Mouse (Mus musculus) adrenal gland, adult (tissue): ENCODE data around the gene Pheta2.

Experiments
- DNase-seq, 2 experiments: peaks; one replicate each; pipeline ENCODE4 v3.0.0; 2022 to 2023; ENCODE audit warnings: low spot score in 1 of 2; ENCODE audit not compliant: inconsistent age in 2 of 2

The Pheta2 gene

DNA sequence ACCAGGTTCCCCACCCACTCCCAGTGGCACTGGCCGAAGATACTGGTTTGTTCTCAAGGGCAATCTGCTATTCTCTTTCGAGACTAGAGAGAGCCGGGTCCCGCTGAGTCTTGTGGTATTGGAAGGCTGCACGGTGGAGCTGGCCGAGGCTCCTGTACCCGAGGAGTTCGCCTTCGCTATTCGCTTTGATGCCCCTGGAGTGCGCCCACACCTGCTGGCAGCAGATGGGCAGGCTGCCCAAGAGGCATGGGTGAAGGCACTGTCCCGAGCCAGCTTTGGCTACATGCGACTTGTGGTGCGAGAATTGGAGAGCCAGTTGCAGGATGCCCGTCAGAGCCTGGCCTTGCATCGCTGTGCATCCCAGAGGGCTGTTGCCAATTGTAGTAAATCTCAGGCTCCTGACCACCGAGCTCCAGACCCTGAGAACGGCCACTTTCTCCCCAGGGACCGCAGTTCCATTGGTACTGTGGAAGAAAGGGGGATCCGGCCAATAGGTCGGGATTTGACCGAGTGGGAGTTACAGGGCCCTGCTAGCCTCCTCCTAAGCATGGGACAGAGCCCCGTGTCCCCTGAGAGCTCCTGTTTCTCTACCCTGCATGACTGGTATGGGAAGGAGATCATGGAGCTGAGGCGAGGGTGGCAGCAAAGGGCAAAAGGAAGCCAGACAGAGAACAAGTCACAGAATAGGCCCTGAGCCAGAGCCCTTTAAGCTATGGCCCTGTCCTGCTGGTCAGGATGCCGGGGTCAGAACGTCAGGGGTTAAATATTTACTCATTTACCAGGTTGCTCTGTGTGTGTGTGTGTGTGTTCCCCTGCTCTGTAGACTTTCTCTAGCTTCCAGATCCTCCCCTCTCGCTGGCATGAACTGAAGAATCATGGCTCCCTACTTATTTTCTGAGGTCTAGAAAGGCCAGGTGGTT lies 4.9 kb downstream of the Pheta2 start:
- peak in 1 of 2 experiments; percentile 37 for DNase-seq

DNA sequence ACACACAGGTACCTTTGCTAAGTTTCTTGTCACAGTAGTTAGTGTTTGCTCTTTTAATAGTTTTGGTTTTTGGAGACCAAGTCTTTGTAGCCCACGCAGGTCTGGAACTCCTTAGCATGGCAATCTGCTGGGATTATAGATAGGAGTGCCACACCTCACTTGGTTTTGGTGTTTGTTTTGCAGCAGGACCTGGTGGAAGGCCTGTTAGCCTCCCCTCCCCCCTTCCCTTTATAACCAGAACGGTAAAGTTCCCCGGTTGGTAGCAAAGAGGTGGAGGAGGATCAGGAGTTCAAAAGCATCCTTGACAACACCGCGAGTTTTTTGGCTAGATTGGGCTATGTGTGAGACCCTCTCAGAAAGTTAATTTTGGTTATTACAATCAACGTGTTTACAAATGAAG lies 6.2 kb downstream of the Pheta2 start:
- peak in 1 of 2 experiments; percentile 38 for DNase-seq

DNA sequence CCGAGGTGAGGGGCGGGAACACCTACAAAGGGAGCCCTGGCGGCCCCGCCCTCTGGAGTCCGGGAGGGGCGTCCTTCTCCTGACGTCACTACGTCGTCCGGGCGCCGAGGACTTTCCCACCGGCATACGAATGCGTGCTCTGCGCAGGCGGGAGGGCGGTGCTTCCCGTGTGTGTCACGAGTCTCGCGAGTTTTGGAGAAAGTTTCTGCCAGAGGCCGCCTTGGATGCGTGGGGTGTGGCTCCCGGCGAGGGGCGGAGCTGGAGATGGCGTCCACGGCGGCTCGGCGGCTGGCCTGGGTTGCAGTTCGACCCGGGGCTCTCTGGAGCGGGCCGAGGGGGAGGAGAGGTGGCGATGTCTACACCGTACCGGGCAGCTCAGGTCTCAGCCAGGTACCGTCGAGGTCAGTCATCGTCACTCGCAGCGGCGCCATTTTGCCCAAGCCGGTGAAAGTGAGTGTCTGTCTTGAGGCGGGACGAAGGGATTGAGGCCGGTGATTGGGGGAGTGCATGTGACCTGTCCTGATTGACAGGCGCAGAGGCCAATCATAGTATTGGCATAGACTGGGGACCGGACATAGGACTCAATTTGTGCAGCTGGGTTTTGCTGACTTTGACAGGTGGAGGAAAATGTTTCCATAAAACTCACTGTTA lies 7.2 kb downstream of the Pheta2 start:
- DNase-seq: peak; percentile 98 to 99

DNA sequence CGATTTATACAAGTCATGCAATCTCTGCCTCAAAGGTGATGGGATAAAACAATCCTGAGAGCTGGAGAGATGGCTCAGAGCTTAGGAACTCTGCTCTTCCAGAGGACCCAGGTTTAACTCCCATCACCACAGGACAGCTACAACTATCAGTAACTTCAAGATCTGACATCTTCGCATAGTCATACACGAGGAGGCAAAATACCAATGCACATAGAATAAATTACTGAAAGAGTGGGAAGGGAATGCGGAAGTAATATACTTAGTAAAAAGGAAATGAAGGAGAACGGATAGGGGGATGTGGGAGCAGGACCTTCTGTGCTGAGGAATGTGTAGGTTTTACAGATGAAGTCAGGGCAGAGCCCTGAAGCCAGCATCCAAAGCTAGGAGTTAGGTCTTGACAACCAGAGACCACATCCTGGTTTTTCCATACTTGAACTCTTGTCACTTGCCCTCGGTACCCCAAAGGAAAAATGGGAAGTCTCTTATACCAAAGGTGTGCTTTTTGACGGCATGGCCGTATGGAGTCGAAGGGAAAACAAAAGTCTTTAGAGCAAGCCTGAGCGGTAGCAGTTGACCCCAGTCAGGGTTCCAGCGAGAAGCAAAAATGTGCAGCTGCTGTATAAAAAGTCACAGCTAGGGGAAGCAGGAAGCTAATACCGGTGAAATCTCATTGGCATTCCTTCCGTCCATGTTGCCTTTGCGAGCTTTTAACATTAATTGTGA lies 8.0 kb downstream of the Pheta2 start:
- peak in 1 of 2 experiments; percentile 66 for DNase-seq

DNA sequence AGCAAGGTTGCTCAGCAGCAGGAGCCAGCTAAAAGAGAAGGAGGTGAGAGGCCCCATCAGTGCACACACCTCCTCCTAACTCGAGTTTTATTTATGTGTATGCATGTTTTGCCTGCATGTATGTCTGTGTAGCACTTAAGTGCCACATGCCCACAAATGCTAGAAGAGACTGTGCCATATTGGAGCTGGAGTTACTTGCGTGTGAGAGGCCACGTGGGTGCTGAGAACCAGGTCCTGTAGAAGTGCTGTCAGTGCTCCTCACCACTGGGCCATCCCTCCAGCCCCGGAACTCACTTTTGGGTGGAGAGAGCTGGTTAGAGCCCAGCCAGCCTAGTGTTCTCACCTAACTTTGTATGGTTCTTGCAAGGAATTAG lies 8.5 kb downstream of the Pheta2 start:
- no peak for DNase-seq

DNA sequence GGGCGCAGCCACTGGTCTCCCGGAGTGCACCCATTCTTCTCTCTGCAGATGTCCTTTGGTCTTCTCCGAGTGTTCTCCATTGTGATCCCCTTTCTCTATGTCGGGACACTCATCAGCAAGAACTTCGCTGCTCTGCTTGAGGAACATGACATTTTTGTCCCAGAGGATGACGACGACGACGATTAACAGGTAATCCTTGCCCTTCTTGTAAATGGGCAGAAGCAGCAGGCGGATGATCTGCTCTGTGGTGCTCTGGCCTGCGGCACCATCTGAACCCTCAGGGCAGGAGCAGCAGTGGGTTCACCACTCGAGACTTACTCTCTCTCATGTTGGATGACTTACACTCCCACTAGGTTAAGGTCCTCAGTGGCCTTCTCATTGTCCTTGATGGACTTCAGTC lies 9.1 kb downstream of the Pheta2 start:
- DNase-seq: peak in 1 of 2 experiments; percentile 51

DNA sequence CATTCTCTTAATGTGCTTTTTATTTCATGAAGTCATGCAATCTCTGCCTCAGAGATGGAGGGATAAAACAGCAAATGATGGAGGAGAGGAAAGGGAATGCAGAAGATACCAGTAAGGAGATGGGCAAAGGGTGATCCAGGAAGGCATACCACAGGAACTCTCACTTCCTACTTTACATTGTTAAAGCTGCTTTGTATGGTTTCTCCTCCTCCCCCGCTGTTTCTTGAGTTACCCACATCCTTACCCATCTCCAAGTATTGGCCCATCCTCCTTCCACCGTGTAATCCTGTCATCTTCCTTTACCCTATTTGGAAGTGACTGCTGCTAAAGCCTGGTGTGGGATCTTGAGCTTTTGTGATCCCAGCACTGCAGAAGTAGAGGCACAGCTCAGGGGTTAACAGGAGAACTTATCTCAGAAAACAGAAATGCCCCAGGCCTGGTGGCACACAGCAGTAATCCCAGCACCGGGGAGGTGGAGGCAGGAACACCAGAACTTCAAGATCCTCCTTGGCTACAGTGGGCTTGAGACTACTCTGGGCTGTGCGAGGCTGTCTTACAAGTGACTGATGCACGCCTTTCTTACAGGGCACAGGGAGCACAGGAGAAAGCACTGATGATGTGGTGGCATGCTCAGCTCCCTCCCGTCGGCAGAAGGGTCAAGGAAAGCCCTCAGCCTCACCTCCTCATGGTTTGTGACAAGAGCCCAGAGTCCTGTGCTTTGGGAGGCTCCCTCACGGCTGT lies 9.7 kb downstream of the Pheta2 start:
- DNase-seq: peak; percentile 9 to 52

DNA sequence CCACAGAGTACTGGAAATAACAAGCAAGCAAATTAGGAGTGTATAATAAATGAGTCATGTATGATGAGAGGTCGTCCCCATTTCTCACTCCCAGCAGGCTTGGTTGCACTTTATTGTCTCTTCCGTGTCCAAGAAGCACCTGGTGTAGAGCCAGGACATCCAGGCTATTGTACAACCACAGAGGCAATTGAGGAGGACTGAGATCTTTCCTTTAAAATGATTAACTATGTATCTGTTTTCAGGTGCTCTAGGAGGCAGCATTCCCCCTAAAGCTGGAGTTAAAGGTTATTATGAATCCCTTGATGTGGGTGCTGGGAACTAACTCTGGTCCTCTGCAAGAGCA lies 10.2 kb downstream of the Pheta2 start:
- DNase-seq: no peak

DNA sequence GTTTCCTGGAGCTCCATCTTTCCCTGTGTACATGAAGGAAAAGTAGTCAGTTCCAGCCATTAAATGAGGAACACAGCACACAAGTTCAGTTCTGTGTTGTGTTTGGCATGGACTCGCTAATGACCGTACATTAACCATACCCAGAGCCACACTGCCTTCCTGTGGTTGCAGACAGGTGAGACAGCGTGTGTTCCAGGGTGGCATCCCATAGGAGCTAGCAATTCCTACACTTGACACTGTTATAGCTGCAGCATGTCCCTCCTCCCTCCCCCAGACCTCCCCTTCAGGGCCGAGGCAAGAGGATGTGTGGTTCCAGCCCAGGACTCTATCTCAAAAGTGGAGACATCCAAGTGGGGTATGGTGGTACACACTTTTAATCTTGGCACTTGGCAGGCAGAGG lies 11.6 kb downstream of the Pheta2 start:
- peak in 1 of 2 experiments; percentile 5 for DNase-seq

DNA sequence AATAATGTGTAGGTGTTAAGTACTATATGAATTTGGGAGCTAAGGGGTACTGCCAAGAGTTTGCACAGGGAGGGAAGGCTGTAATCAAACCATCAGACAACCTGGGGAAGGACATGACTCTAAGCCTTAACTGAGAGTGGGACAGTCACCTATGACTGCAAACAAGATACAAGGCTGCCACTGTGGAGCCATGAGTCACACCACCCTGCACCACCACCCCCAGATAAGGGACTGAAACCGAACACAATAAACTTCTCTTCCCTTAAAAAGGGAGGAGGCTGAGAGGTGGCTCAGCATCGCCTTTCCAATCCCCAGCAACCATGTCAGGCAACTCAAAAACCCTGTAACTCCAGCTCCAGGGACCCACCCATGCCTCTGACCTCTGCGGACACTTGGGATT lies 12.7 kb downstream of the Pheta2 start:
- DNase-seq: peak; percentile 22 to 60

DNA sequence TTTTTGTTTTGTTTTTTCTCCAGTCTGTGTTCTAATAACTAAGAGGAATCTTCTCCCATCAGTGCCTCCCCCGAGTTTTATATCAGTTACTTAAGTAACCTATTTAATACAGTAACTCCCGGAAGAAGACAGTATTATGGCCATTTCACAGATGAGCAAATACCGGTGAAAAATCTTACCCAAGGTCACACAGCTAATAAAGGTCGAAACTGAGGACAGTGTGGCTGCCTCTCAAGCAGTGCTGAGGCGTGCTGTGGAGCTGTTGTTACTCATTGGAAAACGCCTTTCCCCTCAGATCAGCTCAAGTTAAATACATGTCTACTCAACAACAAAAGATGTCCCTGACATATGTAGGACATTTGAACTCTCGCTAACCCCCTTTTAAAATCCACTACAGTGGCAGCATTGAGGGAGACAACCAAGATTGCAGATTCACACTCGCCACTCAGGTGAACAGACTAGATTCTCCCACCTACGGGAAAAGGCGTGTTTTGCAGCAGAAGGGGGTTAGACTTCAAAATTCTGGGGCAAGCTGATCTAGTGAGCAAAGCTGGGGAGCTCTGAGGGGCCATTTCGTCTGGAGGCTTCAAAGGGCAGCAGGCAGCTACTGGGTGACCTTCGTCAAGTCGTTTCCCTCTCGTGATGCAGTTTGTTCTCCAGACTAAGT lies 14.5 kb downstream of the Pheta2 start:
- DNase-seq: peak in 1 of 2 experiments; percentile 85

DNA sequence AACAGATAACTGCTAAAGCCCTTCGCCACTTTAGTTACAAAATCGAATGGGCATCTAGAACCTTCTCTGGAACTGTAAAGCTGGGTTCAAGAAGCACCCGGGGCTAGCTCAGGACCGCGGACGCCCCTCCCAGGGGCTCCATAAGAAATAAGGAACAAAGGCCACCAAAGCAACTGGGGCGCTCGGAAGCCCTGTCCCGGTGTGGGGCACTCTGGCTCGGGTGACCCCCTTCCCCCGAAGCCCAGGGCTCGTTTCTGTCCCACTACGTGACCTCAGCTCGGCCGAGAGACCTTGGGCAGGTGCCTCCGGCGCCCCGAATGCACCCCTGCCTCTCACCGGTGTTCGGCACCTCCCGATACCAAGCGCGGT lies 15.0 kb downstream of the Pheta2 start:
- no peak for DNase-seq

DNA sequence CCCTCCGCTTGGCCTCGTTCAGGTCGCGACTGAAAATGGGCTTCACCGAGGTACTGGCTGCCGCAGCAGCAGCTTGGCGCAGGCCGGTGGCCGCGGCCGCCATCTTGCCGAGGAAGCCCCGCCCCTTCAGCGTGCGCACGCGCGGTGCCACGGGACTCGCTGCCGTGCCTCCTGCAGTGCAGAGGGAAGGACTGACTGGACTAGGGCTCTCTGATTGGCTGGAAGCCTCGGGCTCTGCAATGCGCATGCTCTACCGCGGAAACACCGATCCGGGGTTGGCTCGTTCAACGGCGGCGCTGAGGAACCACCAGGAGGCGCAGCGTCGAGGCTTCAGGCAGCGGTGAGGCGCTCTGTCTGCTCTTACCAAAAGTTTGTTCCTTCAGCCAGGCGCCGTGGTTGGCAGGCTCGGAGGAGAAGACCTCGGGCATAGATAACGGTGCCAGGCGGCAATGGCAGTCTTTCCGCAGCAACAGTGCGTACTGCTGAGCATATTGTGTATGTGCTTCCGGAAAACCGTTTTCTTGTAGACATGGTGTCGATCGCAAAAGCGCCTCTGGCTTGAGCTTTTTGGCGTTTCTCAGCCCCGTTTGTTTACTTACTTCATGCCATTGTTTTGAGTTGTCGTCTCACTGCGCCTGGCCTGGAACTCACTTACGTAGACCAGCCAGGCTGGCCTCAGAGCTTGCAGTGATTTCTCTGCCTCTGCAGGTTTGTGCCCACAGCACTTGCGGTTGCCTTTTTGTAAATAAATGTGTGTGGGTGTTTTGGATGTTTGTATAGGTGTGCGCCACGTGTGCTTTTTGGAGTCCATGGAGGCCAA lies 15.6 kb downstream of the Pheta2 start, which contains the start of gene Ndufa6:
Gene Ndufa6 (minus strand): TSS at position 197 of the 820 bp plus-strand sequence.
- peak; percentile 98 for DNase-seq

DNA sequence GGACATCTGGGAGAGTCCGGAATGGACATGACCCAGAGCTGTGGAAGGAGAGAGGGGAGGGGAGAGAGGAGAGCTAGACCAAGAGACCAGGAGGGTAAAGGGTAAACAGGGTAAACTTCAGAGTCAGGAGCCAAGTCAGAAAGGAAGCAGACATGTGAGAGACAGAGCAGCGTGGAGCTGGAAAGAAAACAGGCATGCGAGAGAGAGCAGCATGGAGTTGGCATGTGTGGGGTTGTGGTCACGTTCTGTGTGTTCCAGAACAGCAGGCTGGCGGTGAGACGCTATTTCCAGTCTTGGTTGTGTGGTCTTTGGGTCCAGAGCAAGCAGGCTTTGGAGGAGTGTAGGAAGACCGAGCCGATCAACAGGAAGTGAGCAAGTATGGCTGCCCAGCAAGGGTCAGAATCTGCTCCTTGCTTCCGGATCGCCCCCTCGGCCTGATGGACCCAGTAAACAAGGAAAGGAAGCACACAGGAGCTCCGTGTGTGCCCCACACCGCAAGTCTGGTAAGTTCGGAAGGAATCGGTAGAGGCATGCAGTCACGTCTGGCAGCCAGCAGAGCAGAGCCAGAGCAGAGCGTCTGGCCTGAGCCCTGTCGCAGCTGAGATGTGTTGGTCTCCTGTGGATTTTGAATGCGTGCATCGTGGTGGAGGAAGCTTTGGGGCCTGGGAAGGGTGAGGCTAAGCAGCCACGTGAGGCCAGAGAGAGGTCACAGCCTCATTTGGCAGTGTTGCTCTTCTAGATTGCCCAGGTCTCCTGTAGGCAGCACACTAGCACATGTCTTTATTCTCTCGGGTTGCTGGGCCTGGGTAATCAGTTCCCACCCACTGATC lies 19.9 kb downstream of the Pheta2 start:
- DNase-seq: no peak

DNA sequence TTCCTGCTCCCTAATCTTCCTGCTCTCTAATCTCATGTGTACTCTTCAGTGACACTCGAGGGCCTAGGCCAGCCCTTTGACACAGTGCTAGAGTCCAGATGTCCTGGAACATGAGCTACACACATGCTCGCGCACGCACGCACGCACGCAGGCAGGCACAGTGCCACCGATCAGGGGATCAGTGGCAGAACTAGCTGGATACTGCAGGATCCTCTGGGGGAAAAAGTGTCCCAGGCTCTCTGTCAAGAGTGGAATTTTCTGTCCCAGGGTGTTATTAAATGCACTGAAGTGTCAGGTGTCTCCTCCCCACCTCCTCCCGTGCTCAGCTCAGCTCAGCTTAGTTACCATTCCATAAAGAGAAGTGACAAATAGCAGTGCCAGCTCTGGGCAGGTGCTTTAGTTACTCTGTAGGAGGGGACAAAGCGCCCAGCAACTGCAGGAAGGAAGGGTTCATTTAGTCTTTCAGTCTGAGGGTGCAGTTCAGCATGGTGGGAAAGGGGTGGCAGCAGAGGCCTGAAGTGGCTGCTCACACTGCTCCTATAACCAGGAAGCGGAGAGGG lies 22.8 kb downstream of the Pheta2 start:
- peak; percentile 15 to 52 for DNase-seq

DNA sequence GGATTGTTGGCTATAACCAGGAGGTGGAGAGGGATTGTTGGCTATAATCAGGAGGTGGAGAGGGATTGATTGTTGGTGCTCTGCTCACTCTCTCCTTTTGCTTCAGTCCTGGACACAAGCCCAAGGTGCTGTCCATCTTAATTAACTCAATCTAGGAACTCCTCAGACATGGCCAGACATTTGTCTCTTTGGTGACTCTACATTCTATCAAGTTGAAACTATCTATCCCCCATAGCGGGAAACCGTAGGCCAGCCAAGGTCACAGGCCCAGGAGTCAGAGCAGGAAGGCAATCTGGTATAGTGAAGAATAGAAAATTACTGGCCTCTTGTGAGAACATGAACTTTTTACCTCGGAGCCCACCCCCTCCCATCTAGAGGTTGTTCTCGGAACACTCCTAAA lies 23.5 kb downstream of the Pheta2 start:
- DNase-seq: peak; percentile 31 to 59

DNA sequence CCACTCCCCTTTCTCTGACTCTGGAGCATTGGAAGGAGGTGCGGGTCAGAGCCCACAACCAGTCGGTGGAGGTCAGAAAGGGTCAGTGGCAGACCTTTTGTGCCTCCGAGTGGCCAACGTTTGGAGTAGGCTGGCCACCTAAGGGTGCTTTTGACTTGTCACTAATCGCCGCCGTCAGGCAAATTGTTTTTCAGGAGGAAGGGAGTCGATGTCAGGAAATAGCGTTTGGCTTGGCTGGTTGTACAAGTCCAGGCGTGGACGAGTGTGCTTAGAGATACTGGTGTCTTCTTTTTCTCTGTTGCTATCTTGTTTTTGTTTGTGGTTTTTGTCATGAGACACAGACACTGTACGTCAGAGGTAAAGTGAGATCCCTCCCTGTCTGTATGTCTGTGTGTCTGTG lies 25.1 kb downstream of the Pheta2 start:
- peak in 1 of 2 experiments; percentile 14 for DNase-seq

DNA sequence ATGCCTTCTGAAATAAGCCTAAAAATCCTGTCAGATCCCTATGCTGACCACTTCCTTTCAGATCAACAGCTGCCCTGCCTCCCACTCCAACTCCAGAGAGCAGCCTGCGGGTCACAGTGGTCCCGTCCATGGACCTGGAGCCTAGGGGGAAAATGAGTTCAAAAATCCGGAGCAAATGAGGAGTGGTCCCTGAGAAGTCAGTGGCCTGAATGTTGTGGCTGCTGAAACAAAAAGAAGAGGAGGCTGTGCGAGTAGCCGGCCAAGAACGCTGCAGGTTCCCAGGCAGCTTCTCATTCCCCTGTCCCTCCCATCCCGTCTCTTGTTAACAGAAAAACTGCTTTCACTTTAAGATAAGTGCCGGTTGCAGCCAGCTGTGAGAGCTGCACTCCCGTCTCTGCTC lies 25.8 kb downstream of the Pheta2 start:
- DNase-seq: peak; percentile 5 to 40
